Mouse (Mus musculus) liver, postnatal 0 days (tissue): ENCODE results near the gene Tmem214.

ENCODE experiments used
- CTCF ChIP-seq: sonication (generic); IDR thresholded peaks from 2 replicates; pipeline ENCODE4 v1.5.1; 2016; ENCODE audit warnings: antibody characterized with exemption, low read depth
- EP300 ChIP-seq: IDR thresholded peaks from 2 replicates; pipeline ENCODE4 v1.6.1; 2016; ENCODE audit warnings: antibody characterized with exemption, low read depth, mild to moderate bottlenecking

- TF ChIP-seq EP300 (no peak), CTCF (no peak)
These were observed 46.4 kb downstream of the Tmem214 start for GRCm38 (mm10) chr5:30914101-30914635.
